Mouse (Mus musculus) heart, embryonic 14.5 days (tissue): ENCODE measurements around the gene Gm20390. TPM values are rescaled to one million over a fixed set of nuclear protein-coding genes. Genes with fewer than 3 reads are reported as not detected.

Experiments used
- ATAC-seq: fragments of 200-750 bp; cut with Nextera tagmentation; 2 replicates; pipeline ENCODE4 v1.8.0; 2017; ENCODE audit warnings: low read depth, moderate TSS enrichment; ENCODE audit not compliant: insufficient number of reproducible peaks, insufficient read depth, low FRiP score
- H3K27ac ChIP-seq, 2 experiments: fragments of 200-500 bp in 1 of 2; fragments of 300-500 bp in 1 of 2; sonication (generic) in 1 of 2; replicated peaks in 1 of 2; 2 replicates each; pipeline ENCODE4 v1.5.1; 2012 to 2014; ENCODE audit warnings: low read depth in 2 of 2, low read length in 2 of 2, control low read depth in 1 of 2, mild to moderate bottlenecking in 1 of 2, mixed read lengths in 1 of 2; ENCODE audit not compliant: control insufficient read depth in 1 of 2, insufficient read depth in 1 of 2
- H3K27me3 ChIP-seq: fragments of 300-500 bp; sonication (generic); 2 replicates; pipeline ENCODE4 v1.6.1; 2014; ENCODE audit warnings: mild to moderate bottlenecking, low read length, control low read depth; ENCODE audit not compliant: control insufficient read depth, insufficient read depth
- H3K36me3 ChIP-seq: fragments of 300-500 bp; sonication (generic); 2 replicates; pipeline ENCODE4 v1.6.1; 2014; ENCODE audit warnings: mild to moderate bottlenecking, control low read depth, low read length, mixed read lengths; ENCODE audit not compliant: control insufficient read depth, insufficient read depth
- H3K4me1 ChIP-seq, 2 experiments: fragments of 200-500 bp in 1 of 2; fragments of 300-500 bp in 1 of 2; sonication (generic) in 1 of 2; 2 replicates each; pipeline ENCODE4 v1.6.1; 2012 to 2014; ENCODE audit warnings: low read length in 2 of 2, control low read depth in 1 of 2, mixed read lengths in 1 of 2; ENCODE audit not compliant: control insufficient read depth in 2 of 2, insufficient read depth in 2 of 2
- H3K4me2 ChIP-seq: fragments of 300-500 bp; sonication (generic); 2 replicates; pipeline ENCODE4 v1.6.1; 2014; ENCODE audit warnings: mild to moderate bottlenecking, low read length
- H3K4me3 ChIP-seq, 2 experiments: fragments of 200-500 bp in 1 of 2; fragments of 300-500 bp in 1 of 2; sonication (generic) in 1 of 2; 2 replicates each; pipeline ENCODE4 v1.5.1; 2012 to 2014; ENCODE audit warnings: low read length in 2 of 2, mild to moderate bottlenecking in 2 of 2, control low read depth in 1 of 2, low read depth in 1 of 2, moderate library complexity in 1 of 2; ENCODE audit not compliant: control insufficient read depth in 1 of 2, insufficient read depth in 1 of 2
- H3K9ac ChIP-seq: fragments of 300-500 bp; sonication (generic); 2 replicates; pipeline ENCODE4 v1.6.1; 2014; ENCODE audit warnings: mild to moderate bottlenecking, low read length
- H3K9me3 ChIP-seq: fragments of 300-500 bp; sonication (generic); 2 replicates; pipeline ENCODE4 v1.6.1; 2016; ENCODE audit warnings: low read length, control low read depth; ENCODE audit not compliant: control insufficient read depth
- WGBS: fragments of 180-500 bp; shearing (Covaris S2); extraction: QIAGEN DNeasy Blood & Tissue Kit; methylation state at CpG from one replicate; pipeline ENCODE4 v1.1.7; 2014; 5-methylcytosine and 5-hydroxymethylcytosine counted together
- polyA plus RNA-seq: library from polyadenylated mRNA; unstranded; fragments of >200 nt; fragmentation: Nextera tagmentation; extraction: Ambion mirVana; gene quantifications from 2 replicates; pipeline ENCODE4 v1.2.1, GENCODE M21; 2014

The Gm20390 gene
- 237 and 241 TPM in 2 replicates for polyA plus RNA-seq

DNA sequence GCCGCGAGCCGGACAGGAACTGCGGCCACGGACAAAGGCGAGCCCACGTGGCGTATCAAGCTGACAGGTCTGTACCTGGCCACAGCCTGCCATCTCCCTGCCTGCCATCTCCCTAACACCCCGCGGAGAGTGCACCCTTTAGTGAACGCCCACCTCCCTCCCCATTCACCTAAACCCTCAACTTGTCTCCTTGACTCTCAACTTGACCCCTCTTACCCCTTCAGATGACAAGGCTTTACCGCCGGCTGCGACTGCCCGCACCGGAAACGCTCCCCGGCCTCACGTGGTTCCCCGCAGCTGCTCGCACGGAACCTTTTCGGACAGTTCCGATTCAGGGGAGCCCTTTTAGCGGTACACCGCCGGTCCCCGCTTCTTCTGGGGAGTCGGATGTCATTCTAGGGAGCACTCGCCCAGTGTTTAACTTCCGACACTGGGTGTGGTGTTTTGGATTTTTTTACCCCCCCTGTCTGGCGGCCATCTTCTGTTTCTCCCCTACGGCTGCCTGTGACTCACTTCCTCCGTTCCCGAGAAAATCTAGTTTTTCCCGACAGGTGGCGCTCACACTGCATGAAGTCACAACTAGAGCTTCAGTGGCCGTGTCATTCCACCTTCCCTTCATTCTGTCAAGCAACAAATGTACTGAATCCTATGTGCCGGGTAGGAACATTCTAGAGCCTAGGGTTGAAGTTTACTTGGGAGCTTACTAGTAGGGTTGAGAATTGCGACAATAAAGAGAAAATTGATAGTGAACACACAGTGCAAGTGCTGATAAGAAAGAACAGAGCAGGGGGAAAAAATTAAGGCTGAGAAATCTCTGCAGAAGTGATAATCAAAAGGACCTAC is at the start of gene Gm20390, which contains the start of gene Nme1:
Gene Gm20390, minus strand, starts transcription at position 289 of the 843 bp plus-strand sequence.
Gene Nme1, minus strand, starts transcription at position 517 of the 843 bp plus-strand sequence.
- 1% methylated on average over 40 of the region's 40 CpGs for WGBS
- Histone ChIP-seq H3K27ac (peak within 1 kb of the TSS; percentile 72 to 85), H3K4me1 (peaks cover 3 to 6% of the 10 kb centered on the region in 2 experiments; a peak in 2 of 4 replicates), H3K4me3 (peak within 1 kb of the TSS; percentile 76 to 88), H3K27me3 (no peaks in the 10 kb centered on the region), H3K4me2 (peak within 1 kb of the TSS; percentile 87), H3K9ac (peak within 1 kb of the TSS; percentile 84), H3K9me3 (no peaks in the 10 kb centered on the region), H3K36me3 (peaks cover 28% of the 10 kb centered on the region)
- peak; percentile 97 for ATAC-seq

DNA sequence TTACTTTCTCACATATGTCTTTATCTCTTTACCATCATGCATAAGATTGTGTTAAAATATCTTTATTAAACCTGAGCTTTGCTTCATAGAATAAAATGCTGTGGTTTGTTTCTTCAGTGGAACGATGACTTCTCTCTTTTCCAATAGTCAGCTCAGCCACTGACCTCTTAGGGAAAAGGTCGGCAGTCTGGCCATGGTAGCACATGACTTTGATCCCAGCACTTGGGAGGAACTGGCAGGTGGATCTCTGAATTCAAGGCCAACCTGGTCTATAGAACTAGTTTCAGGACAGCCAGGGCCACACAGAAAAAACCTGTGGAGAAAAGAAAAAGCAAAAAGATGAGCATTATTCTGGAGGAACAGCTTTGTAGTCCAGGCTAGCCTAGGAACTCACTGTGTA is 35.3 kb upstream of the Gm20390 start:
- Histone ChIP-seq H3K4me2 (no peak overlapping the region), H3K9ac (no peak overlapping the region)
- no peak for ATAC-seq

DNA sequence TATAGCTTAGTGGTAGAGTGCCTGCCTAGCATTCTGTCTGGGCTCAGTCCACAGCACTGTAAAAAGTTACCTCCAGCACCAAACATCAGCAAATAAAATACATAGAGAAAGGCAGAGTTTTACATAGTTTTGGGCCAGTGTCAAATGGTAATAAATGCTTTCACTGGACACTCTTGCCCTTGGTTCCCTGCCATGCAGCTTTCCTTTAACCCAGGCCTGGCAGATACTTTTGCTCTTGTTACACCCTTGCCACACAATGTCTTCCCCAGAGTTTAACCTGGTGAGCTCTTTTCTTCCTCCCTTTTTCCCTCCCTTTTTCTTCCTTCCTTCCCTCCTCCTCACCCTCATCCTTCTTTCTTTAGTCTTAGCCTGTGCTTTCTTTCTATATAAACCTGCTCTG is 31.2 kb upstream of the Gm20390 start:
- Histone ChIP-seq H3K9ac (no peak overlapping the region), H3K4me2 (no peak overlapping the region), H3K36me3 (peaks cover 3% of the 10 kb centered on the region; the same call in 1 of the 2 replicates), H3K9me3 (no peaks in the 10 kb centered on the region), H3K27ac (no peak overlapping the region), H3K4me1 (peaks cover 10 to 12% of the 10 kb centered on the region in 2 experiments), H3K27me3 (no peaks in the 10 kb centered on the region), H3K4me3 (no peak overlapping the region)
- no peak for ATAC-seq

More for the DNA sequence above, 35.3 kb upstream of the Gm20390 start:
- no peaks in the 10 kb centered on the region for H3K9me3 ChIP-seq
- no peak overlapping the region for H3K4me3 ChIP-seq
- no peaks in the 10 kb centered on the region for H3K4me1 ChIP-seq
- H3K27ac ChIP-seq = no peak overlapping the region
- peaks cover 3% of the 10 kb centered on the region; the same call in 1 of the 2 replicates for H3K36me3 ChIP-seq
- WGBS = 93% methylated on average over 2 of the region's 2 CpGs
- H3K27me3 ChIP-seq = no peaks in the 10 kb centered on the region

DNA sequence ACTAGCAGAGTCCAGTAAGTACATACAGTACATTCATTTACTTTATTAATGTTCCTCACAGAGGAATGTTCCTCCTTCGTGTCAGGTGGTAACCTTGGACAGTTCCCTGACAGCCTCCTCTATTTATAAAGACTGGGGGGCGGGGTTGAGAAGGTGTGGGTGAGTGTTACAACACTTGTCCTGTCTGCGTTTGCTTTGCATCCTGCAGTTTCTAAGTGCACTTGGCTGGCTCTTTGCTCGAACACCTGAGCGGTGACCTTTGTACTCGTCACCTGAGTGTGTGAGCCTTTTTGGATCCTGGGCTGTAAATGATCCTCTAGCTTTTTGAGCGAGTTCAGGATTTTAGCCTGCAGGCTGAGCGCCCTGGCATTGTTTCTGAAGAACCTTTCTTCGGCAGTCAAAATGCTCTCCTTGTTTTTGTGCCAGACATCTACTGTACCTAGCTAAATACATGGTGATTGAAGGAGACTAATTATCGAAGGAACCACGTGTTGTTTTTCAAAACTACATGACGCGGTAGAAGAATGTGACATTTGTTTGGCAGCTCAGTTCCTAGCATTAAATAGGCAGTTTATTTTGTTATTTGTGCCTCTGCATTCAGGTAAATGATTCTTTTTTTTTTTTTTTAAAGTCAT is 29.2 kb upstream of the Gm20390 start:
- Histone ChIP-seq H3K27me3 (no peaks in the 10 kb centered on the region), H3K36me3 (no peaks in the 10 kb centered on the region), H3K4me2 (peak overlapping the region; percentile 80), H3K27ac (peak overlapping the region in 1 of 2 experiments; percentile 100; a peak in 2 of 4 replicates), H3K9me3 (no peaks in the 10 kb centered on the region), H3K4me3 (peak overlapping the region; percentile 97 to 100), H3K9ac (peak overlapping the region; percentile 93), H3K4me1 (peaks cover 10 to 13% of the 10 kb centered on the region in 2 experiments)
- 31% methylated on average over 13 of the region's 13 CpGs for WGBS
- no peak for ATAC-seq

DNA sequence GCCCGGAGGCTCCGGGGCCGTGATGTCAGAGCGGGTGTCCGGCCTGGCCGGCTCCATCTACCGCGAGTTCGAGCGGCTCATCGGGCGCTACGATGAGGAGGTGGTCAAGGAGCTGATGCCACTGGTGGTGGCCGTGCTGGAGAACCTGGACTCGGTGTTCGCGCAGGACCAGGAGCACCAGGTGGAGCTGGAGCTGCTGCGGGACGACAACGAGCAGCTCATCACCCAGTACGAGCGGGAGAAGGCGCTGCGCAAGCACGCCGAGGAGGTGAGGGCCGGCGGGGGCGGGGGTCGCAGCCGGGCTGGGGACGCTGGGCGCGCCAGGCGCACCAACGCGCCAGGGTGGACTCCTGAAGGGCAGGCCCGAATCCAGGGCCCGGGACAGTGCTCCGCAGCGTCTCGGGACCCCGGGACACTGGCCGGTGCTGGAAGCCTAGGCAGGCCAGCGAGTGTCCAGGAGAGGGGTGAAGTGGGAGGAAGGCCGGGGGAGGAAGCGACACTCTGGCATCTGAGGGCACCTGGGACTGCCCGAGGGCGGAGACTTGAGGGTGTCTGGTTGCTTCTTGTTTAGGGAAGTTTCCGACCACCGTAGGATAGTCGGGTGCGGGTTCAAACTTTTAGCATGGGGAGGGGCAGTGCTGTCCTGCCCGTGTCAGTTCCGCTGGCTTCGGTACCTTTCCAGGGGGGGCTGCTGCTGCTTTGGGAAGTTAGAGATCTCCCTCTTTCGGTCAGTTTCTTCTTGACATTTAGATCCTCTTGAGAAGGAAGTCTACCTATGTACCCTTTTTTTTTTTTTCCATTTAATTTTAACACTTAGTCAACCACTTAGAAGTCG is 28.4 kb upstream of the Gm20390 start:
- ATAC-seq = peak; percentile 31
- Histone ChIP-seq H3K9ac (peak overlapping the region; percentile 93), H3K4me1 (peaks cover 10 to 13% of the 10 kb centered on the region in 2 experiments), H3K4me2 (peak overlapping the region; percentile 80), H3K27ac (peak overlapping the region; percentile 98 to 100), H3K36me3 (no peaks in the 10 kb centered on the region), H3K27me3 (no peaks in the 10 kb centered on the region), H3K9me3 (no peaks in the 10 kb centered on the region), H3K4me3 (peak overlapping the region; percentile 97 to 100)
- WGBS = under 1% methylated on average over 55 of the region's 58 CpGs

DNA sequence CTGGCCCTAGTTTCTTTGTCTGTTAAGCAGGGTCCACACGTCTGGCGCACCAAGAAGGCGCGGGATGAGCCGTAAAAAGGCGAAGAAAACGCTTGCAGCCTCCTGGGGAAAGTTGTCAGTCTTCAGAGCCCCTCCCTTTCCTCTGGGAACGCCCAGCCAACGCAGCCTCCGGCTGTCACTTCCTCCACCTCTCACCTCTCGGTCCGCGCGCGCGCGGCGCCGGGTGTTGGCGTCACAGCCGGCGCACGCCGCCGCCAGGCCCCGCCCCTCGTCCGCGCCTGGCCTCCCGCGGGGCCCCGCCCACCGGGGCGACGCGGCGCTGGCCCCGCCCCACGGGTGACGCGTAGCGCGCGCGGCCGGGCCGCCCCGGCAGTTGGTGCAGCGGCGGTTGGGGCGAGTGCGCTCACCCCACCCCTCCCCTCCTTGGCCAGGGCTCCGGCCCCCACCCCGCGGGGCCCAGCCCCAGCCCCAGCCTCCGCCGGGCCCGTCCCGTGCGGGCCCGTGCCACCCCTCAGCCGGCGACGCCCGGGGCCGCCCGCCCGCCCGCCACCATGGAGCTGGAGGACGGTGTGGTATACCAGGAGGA is 27.7 kb upstream of the Gm20390 start, which contains the start of gene Spag9:
Gene Spag9, plus strand, starts transcription at position 372 of the 586 bp plus-strand sequence.
- WGBS = under 1% methylated on average over 48 of the region's 70 CpGs
- H3K27ac ChIP-seq = peak within 1 kb of the TSS; percentile 100
- ATAC-seq = peak; percentile 92

More for the DNA sequence above, 27.7 kb upstream of the Gm20390 start, which contains the start of gene Spag9:
- H3K9ac ChIP-seq = peak within 1 kb of the TSS; percentile 93
- no peaks in the 10 kb centered on the region for H3K27me3 ChIP-seq
- no peaks in the 10 kb centered on the region for H3K36me3 ChIP-seq
- H3K9me3 ChIP-seq = no peaks in the 10 kb centered on the region
- peak within 1 kb of the TSS; percentile 97 to 100 for H3K4me3 ChIP-seq
- H3K4me2 ChIP-seq = peak within 1 kb of the TSS; percentile 80
- peaks cover 10 to 13% of the 10 kb centered on the region in 2 experiments for H3K4me1 ChIP-seq
